Mouse (Mus musculus): ENCODE results near the gene Fam83c. TPM values are rescaled to one million over a fixed set of nuclear protein-coding genes. Genes with fewer than 3 reads are reported as not detected.
A peak's percentile ranks its signal among the peaks of the same experiment; 100 is the strongest.
"Not testable (repeated sequence)": the region's sequence is repeated elsewhere in the genome, so short reads cannot be mapped to it uniquely, and the experiment has no call there.

Gene Fam83c
- polyA plus RNA-seq, 1 experiment from 2014 or later = 0.23 TPM

- Histone ChIP-seq H3K27ac (ENCODE audit: low read depth) (no peak overlapping the region), H3K36me3 (ENCODE audit: control insufficient read depth, insufficient read depth, low read length) (peaks cover 59% of the 10 kb centered on the region), H3K4me3 (ENCODE audit: low read depth, low read length) (no peak overlapping the region), H3K27me3 (replicated peaks; ENCODE audit: control insufficient read depth, insufficient read depth, low read length) (no peaks in the 10 kb centered on the region), H3K4me1 (replicated peaks; ENCODE audit: control insufficient read depth, insufficient read depth, low read length) (no peaks in the 10 kb centered on the region), H3K4me2 (ENCODE audit: low read length) (no peak overlapping the region), H3K9me3 (ENCODE audit: control insufficient read depth, low read length) (no peaks in the 10 kb centered on the region), H3K9ac (ENCODE audit: low read length) (no peak overlapping the region)
- ATAC-seq (replicated peaks; ENCODE audit: low FRiP score, low TSS enrichment, low read depth) = no peak
- DNase-seq (ENCODE audit: low spot score) = no peak
- 75% methylated on average over 8 of the region's 8 CpGs for WGBS
These were observed 12.3 kb upstream of the Fam83c start for GRCm38 (mm10) chr2:155846930-155847329.

- DNase-seq (ENCODE audit: low spot score) = no peak
- H3K4me2 ChIP-seq (ENCODE audit: low read length) = no peak overlapping the region
- H3K9me3 ChIP-seq (ENCODE audit: control insufficient read depth, low read length) = no peaks in the 10 kb centered on the region
- no peaks in the 10 kb centered on the region for H3K27me3 ChIP-seq (replicated peaks; ENCODE audit: control insufficient read depth, insufficient read depth, low read length)
- H3K27ac ChIP-seq (ENCODE audit: low read depth) = no peak overlapping the region
- H3K4me1 ChIP-seq (replicated peaks; ENCODE audit: control insufficient read depth, insufficient read depth, low read length) = no peaks in the 10 kb centered on the region
- no peaks in the 10 kb centered on the region for H3K36me3 ChIP-seq (ENCODE audit: control insufficient read depth, insufficient read depth, low read length)
- WGBS = 80% methylated on average over 4 of the region's 4 CpGs
- no peak overlapping the region for H3K4me3 ChIP-seq (ENCODE audit: low read depth, low read length)
- no peak for ATAC-seq (replicated peaks; ENCODE audit: low FRiP score, low TSS enrichment, low read depth)
- no peak overlapping the region for H3K9ac ChIP-seq (ENCODE audit: low read length)
These were observed 4.3 kb upstream of the Fam83c start for GRCm38 (mm10) chr2:155838961-155839360.

- Histone ChIP-seq H3K9me3 (ENCODE audit: control insufficient read depth, low read length) (no peaks in the 10 kb centered on the region), H3K9ac (ENCODE audit: low read length) (no peak overlapping the region), H3K27me3 (replicated peaks; ENCODE audit: control insufficient read depth, insufficient read depth, low read length) (no peaks in the 10 kb centered on the region), H3K36me3 (ENCODE audit: control insufficient read depth, insufficient read depth, low read length) (no peaks in the 10 kb centered on the region), H3K4me2 (ENCODE audit: low read length) (no peak overlapping the region), H3K4me1 (replicated peaks; ENCODE audit: control insufficient read depth, insufficient read depth, low read length) (no peaks in the 10 kb centered on the region), H3K4me3 (ENCODE audit: low read depth, low read length) (no peak overlapping the region), H3K27ac (ENCODE audit: low read depth) (no peak overlapping the region)
- ATAC-seq (replicated peaks; ENCODE audit: low FRiP score, low TSS enrichment, low read depth) = no peak
- 63% methylated on average over 3 of the region's 3 CpGs for WGBS
- DNase-seq (ENCODE audit: low spot score) = no peak
These were observed 3.3 kb upstream of the Fam83c start for GRCm38 (mm10) chr2:155837961-155838360.

- not testable (repeated sequence) for H3K4me1 ChIP-seq (replicated peaks; ENCODE audit: control insufficient read depth, insufficient read depth, low read length); H3K4me2 ChIP-seq (ENCODE audit: low read length); H3K4me3 ChIP-seq (ENCODE audit: low read depth, low read length); H3K27me3 ChIP-seq (replicated peaks; ENCODE audit: control insufficient read depth, insufficient read depth, low read length); H3K9me3 ChIP-seq (ENCODE audit: control insufficient read depth, low read length); DNase-seq (ENCODE audit: low spot score); H3K9ac ChIP-seq (ENCODE audit: low read length); H3K36me3 ChIP-seq (ENCODE audit: control insufficient read depth, insufficient read depth, low read length); H3K27ac ChIP-seq (ENCODE audit: low read depth); ATAC-seq (replicated peaks; ENCODE audit: low FRiP score, low TSS enrichment, low read depth)
- 68% methylated on average over 1 of the region's 1 CpGs for WGBS
These were observed 2.6 kb downstream of the Fam83c start for GRCm38 (mm10) chr2:155832087-155832486.

GRCm38 (mm10) chr2:155831302-155831701, 3.4 kb downstream of the Fam83c start:
- H3K9ac ChIP-seq (ENCODE audit: low read length) = no peak overlapping the region
- ATAC-seq (replicated peaks; ENCODE audit: low FRiP score, low TSS enrichment, low read depth) = no peak
- no peak overlapping the region for H3K4me3 ChIP-seq (ENCODE audit: low read depth, low read length)
- no peaks in the 10 kb centered on the region for H3K36me3 ChIP-seq (ENCODE audit: control insufficient read depth, insufficient read depth, low read length)
- H3K4me2 ChIP-seq (ENCODE audit: low read length) = no peak overlapping the region
- H3K27me3 ChIP-seq (replicated peaks; ENCODE audit: control insufficient read depth, insufficient read depth, low read length) = no peaks in the 10 kb centered on the region
- peaks cover 12% of the 10 kb centered on the region; the same call in 1 of the 2 replicates for H3K4me1 ChIP-seq (replicated peaks; ENCODE audit: control insufficient read depth, insufficient read depth, low read length)
- H3K27ac ChIP-seq (ENCODE audit: low read depth) = no peak overlapping the region
- DNase-seq (ENCODE audit: low spot score) = no peak
- no peaks in the 10 kb centered on the region for H3K9me3 ChIP-seq (ENCODE audit: control insufficient read depth, low read length)
- WGBS = 58% methylated on average over 9 of the region's 9 CpGs

GRCm38 (mm10) chr2:155830841-155831240, 3.8 kb downstream of the Fam83c start:
- WGBS = 88% methylated on average over 8 of the region's 8 CpGs
- no peak for DNase-seq (ENCODE audit: low spot score)
- Histone ChIP-seq H3K36me3 (ENCODE audit: control insufficient read depth, insufficient read depth, low read length) (no peaks in the 10 kb centered on the region), H3K27ac (ENCODE audit: low read depth) (no peak overlapping the region), H3K4me3 (ENCODE audit: low read depth, low read length) (no peak overlapping the region), H3K27me3 (replicated peaks; ENCODE audit: control insufficient read depth, insufficient read depth, low read length) (no peaks in the 10 kb centered on the region), H3K9ac (ENCODE audit: low read length) (no peak overlapping the region), H3K4me2 (ENCODE audit: low read length) (no peak overlapping the region), H3K4me1 (replicated peaks; ENCODE audit: control insufficient read depth, insufficient read depth, low read length) (peaks cover 12% of the 10 kb centered on the region), H3K9me3 (ENCODE audit: control insufficient read depth, low read length) (no peaks in the 10 kb centered on the region)
- no peak for ATAC-seq (replicated peaks; ENCODE audit: low FRiP score, low TSS enrichment, low read depth)

- peaks cover 26% of the 10 kb centered on the region for H3K36me3 ChIP-seq (ENCODE audit: control insufficient read depth, insufficient read depth, low read length)
- peaks cover 21% of the 10 kb centered on the region for H3K4me1 ChIP-seq (replicated peaks; ENCODE audit: control insufficient read depth, insufficient read depth, low read length)
- DNase-seq (ENCODE audit: low spot score) = peak; percentile 93
- WGBS = 3% methylated on average over 27 of the region's 27 CpGs
- no peaks in the 10 kb centered on the region for H3K9me3 ChIP-seq (ENCODE audit: control insufficient read depth, low read length)
- no peaks in the 10 kb centered on the region for H3K27me3 ChIP-seq (replicated peaks; ENCODE audit: control insufficient read depth, insufficient read depth, low read length)
- H3K9ac ChIP-seq (ENCODE audit: low read length) = peak within 1 kb of the TSS; percentile 67
- ATAC-seq (replicated peaks; ENCODE audit: low FRiP score, low TSS enrichment, low read depth) = peak; percentile 89
- peak within 1 kb of the TSS; percentile 90 for H3K4me2 ChIP-seq (ENCODE audit: low read length)
- H3K27ac ChIP-seq (ENCODE audit: low read depth) = peak within 1 kb of the TSS; percentile 74
- H3K4me3 ChIP-seq (ENCODE audit: low read depth, low read length) = peak within 1 kb of the TSS; percentile 97
These were observed 7.8 kb downstream of the Fam83c start, which contains the start of gene Eif6 for GRCm38 (mm10) chr2:155826630-155827424. Eif6 (minus strand) TSS chr2:155826925.

GRCm38 (mm10) chr2:155825904-155826629, 8.6 kb downstream of the Fam83c start:
- Histone ChIP-seq H3K4me3 (ENCODE audit: low read depth, low read length) (peak overlapping the region; percentile 97), H3K4me2 (ENCODE audit: low read length) (peak overlapping the region; percentile 90), H3K9me3 (ENCODE audit: control insufficient read depth, low read length) (no peaks in the 10 kb centered on the region), H3K27me3 (replicated peaks; ENCODE audit: control insufficient read depth, insufficient read depth, low read length) (no peaks in the 10 kb centered on the region), H3K27ac (ENCODE audit: low read depth) (peak overlapping the region; percentile 74), H3K9ac (ENCODE audit: low read length) (peak overlapping the region; percentile 67), H3K4me1 (replicated peaks; ENCODE audit: control insufficient read depth, insufficient read depth, low read length) (peaks cover 21% of the 10 kb centered on the region), H3K36me3 (ENCODE audit: control insufficient read depth, insufficient read depth, low read length) (peaks cover 33% of the 10 kb centered on the region)
- peak; percentile 12; the same call in 1 of the 2 replicates for ATAC-seq (replicated peaks; ENCODE audit: low FRiP score, low TSS enrichment, low read depth)
- WGBS = 1% methylated on average over 52 of the region's 52 CpGs
- peak; percentile 71 for DNase-seq (ENCODE audit: low spot score)
